Mouse (Mus musculus) left cerebral cortex, postnatal 4 days (tissue): ENCODE measurements around the gene Cyp2u1. TPM values are rescaled to one million over a fixed set of nuclear protein-coding genes. Genes with fewer than 3 reads are reported as not detected.

Experiments
- DNase-seq: peaks from one replicate; pipeline ENCODE4 v3.0.0-alpha.2; 2022
- intact Hi-C: fragments of 180-260 bp; cut with DNase I; formaldehyde crosslinking; loops from one replicate; pipeline ENCODE4 v1.15.1; 2025
- total RNA-seq, 2 experiments: library from RNA; stranded (reverse); gene quantifications; 2 replicates each; pipeline ENCODE4 v1.2.3; 2021

Cyp2u1 gene
- total RNA-seq, 2 experiments from 2014 or later, result 13.1 to 14.4 TPM

DNA sequence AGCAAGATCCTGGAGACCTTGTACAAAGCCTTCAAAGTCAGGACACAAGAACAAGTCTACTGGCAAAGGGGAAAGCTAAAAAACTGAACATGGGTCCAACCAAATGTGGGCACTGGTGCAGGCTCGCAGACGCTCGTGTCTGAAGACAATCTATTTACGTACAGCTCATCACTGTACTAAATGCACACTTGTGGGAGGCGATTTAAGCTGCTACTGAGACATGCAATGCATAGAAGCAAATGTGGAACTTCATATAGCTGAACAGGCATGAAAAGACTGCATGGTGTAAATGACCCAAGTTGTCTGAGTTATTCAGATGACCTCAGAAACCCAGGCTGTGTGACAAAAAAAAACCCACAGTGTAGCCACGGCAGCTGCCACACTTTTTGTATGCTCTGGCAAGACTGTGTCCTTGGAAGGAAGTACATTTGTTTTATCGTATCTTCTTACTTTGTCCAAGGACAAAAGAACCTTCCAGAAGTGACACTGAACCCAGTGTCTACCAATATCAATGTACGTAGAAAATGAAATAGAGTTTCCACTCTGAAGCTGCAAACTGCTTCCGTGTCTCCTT, 43.5 kb downstream of the Cyp2u1 start:
- intact Hi-C loops, result no loop called here
- DNase-seq, result no peak

DNA sequence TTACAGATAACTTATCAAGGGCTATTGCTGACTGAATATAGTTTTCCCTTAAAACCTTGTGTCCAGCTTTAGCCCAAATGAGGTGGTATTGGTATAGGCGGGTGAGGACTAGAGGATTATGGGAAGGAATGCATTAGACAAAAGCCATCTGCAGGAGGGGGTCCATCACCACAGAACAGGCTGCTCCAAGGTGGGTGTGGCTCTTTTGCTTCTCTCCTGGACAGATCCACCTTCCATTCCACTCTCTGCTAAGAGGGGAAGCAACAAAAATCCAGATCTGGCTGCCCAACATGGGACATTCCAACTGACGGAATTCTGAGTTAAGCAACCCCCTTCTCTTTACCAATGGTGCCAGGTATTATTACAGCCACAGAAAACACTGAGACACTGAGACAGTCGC, 44.1 kb downstream of the Cyp2u1 start:
- intact Hi-C loops, result no loop called here

DNA sequence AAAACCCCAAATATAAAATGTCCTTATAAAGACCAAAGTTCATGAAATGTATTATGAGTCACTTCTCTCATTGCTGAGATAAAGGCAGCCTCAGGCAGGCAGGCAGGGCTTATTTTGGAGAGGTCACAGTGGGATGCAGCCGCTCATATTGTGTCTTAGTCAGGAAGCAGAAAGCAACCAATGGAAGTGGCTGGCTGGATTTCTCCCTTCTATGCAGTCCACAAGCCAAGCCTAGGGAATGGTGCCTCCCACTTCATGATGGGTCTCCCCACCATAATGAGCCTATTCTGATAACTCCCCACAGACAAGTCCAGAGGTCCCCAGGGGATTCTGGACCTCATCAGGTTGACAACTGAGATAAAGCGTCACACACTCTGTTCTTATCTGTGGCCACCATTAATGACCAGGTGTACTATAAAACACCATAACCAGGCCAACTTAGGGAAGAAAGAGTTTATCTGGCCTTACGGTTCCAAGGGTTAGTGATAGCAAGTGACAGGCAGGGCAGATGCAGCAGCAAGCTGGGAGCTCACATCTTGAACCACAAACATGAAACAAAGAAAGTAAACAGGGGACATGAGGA, 47.5 kb downstream of the Cyp2u1 start:
- no peak for DNase-seq
- intact Hi-C loops, result no loop called here

More for the DNA sequence above, 44.1 kb downstream of the Cyp2u1 start:
- DNase-seq, result no peak

DNA sequence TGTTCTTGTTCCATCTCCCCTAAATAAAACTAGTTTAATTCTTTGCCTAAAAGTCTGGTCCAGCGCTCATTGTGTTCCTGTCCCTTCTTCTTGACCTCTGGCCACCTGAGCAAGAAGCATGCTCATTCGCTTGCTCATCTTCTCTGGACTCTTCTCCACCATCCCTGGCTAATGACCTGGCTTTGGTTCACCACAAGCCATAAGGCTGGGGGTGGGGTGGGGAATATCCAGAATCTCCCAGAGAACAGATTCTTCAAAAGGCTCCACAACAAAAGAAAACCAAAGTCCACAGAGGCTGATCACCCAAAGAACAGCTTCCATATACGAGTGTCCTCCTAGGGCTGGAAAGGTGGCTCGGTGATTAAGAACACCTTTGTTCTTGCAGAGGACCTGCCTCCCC, 48.0 kb downstream of the Cyp2u1 start:
- intact Hi-C loops, result no loop called here
- no peak for DNase-seq

DNA sequence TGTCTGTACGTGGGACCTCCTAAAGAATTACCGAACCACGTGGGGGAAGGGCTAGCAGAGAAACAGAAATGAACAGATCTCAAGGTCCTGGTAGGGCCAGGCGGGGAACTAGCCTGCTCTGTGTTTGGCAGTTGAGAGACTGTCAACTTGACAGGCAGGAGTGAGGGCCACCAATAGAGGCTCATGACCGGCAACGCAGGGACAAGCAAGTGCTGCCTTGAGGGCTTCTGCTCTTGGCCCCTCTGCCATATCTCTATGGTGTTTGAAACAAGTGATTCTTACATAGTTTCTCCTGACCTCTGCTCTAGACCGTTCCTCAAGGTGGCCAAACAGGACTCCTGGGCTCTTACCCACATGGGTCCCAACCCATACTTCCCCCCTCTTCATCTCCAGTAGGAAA, 51.4 kb downstream of the Cyp2u1 start:
- no peak for DNase-seq
- intact Hi-C loops, result no loop called here

DNA sequence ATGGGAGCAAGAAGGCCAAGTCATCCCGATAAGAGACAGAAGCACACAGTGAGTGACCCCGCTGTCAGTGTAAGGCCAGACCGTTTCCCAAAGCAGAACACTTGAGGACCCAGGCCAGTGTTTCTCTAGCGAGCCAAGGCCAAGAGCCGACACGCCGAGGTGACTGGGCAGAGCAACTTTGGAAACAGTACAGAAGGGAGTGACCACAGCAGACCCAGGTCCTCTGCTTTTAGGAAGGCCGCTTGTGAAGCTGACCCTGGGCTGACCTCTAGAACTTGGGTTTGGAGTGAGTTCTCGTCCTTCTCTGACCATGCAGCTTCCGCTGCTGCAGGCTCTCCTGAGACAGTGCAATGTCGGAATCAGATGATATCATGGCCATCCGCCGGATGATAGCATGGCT, 52.0 kb downstream of the Cyp2u1 start:
- intact Hi-C loops, result no loop called here
- DNase-seq, result no peak

DNA sequence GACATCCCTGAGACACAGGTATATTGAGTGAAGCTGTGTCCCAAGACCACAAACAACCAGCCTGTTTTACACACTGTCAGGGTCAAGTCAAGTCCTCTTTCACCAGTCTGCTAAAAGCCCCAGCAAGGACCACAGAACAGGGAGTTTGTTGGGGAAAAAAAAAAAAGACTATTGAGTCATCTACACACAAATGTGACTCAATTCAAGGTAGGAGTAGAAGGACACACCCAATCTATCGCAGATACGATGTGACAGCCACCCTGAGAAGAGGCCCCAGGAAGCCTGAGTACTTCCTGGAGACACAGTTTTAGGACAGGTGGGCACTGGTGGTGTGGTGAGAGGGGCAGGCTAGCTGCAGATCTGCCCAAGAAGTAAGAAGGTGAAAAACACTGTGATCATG, 52.7 kb downstream of the Cyp2u1 start:
- intact Hi-C loops, result no loop called here
- no peak for DNase-seq

DNA sequence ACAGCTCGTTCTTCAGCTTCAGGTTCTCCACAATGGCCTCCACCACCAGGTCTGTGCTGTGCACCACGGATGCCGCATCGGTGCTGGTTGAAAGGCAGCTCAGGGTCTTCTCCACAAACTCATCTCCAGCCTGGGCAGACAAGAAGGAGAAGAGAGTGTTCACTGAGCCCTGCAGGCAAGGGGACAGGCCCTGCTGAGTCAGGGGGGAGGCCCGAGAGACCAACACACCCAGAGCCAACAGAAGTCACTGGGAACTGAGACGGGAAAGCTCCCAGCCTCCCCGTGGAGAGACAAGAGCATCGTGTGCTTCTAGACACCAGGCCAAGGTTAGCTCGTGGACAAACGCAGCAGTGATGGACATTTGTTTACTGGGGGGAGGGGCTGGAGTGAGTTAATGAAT, 54.6 kb downstream of the Cyp2u1 start:
- intact Hi-C loops, result no loop called here
- DNase-seq, result no peak

DNA sequence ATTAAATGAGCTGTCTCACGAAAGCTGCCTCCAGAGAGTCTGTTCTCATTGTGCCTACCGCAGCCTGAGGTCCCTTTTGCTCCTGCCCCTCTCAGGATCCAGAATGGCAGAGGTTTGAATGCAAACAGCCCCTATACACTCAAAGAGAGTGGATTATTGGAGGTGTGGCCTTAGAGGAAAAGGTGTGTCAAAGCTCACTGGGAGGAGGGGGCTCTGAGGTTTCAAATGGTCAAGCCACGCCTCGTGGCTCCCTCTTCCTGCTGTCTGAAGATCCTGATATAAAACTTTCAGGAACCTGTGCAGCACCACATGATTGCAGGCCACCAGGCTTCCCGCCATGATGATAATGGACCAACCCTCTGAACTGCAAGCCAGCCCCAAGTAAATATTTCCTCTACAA, 55.2 kb downstream of the Cyp2u1 start:
- no peak for DNase-seq
- intact Hi-C loops, result no loop called here

DNA sequence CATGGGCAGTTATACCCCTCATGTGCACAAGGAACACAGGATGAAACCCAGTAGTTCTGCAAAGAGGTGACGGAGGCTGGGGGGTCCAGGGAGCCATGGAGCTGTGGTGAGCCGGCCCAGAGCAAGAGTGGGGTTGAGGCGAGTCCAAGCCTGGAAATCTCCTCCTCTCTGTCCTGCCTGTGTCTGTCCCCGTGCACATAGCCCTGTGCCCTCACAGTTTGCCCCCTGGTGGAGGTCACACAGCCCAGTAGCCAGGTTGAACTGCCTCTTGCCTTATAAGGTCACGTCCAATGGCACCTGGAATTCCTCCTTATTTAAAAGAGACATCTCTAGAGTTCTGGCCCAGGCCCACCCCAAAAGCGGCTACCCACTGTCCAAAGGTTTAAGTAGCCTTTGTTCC, 55.6 kb downstream of the Cyp2u1 start:
- intact Hi-C loops, result no loop called here
- DNase-seq, result no peak

DNA sequence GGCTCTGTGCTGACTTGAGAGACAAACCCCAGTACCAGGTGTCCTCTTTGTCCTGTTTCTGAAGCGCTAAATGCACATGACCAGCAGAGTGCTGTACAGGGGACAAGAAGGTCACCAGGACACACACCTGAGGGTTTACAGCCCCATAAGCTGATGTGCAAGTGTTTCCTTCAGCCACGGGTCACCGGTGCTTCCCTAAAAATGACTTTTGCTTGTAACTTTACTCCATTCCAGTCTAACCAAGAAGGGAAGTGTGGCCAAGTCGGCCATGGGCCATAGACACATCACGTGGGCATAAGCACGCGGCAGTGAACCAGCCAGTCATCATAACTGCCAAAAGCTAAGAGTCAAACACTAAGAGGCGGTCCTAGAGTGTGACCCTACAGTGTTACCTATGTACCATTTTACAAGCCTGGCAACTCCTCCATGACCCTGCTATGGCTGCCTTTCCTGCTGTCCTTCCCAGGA, 56.4 kb downstream of the Cyp2u1 start:
- no peak for DNase-seq
- intact Hi-C loops, result no loop called here

DNA sequence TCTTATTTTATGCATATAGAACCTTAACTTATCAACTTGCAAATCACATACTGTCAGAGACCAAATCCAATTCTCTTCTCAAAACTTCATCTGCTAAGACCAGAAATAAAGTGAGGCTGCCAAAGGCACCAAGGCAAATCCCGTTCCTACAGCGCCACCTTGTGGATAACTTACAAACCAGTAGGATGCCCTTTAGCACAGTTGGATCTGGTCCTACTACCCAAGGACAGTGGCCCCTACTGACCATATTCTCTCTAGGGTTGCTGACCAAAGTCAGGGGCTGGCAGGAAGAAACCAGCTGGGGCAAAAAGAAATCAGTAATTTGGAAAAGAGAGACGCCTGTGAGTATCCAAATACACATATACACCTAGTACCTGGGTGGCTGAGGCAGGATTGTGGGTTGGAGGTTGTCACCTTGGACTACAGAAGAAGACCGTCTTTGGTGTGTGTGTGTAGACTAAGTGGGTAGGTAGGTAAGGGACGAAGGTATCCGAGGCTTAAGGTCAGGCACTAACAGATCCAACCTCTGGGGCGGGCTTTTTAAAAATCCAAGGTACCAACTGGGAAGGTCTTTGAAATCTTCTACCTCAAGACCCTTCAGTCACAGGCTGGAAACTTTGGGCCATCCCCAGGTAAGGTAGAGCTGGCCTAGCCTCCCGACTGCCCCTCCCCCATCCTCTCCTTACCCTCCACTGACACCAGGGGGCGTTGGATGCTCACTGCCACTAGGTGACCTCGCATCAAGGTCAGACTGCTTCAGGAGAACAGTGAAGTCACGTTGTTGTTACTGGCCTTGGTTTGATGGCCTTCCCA, 57.1 kb downstream of the Cyp2u1 start:
- DNase-seq, result peak; percentile 62
- intact Hi-C loops, result loop anchor here (2.0 kb wide), 1 partner anchor 529 kb away; no protein-coding TSS in a partner anchor

Other genes starting within 250 kb of the Cyp2u1 start
- gene Lef1, start 192.8 kb downstream of the Cyp2u1 start, total RNA-seq, result 1 to 10 TPM; 6.6 to 7.9 TPM
- 10 to 100 TPM; 16.5 to 18.2 TPM for gene Hadh, start 31.1 kb downstream of the Cyp2u1 start, total RNA-seq
- under 1 TPM; 0.90 to 0.93 TPM for gene Sgms2, start 188.2 kb upstream of the Cyp2u1 start, total RNA-seq